Mouse (Mus musculus): ENCODE measurements at regions not wholly inside any gene's neighbourhood (a gene's known extent, or its start where the extent isn't known, plus 50 kb on each side); places are given as distances from the start of the nearest gene placed in this dataset.

GRCm38 (mm10) chr3:143912433-143912832 is 292.6 kb downstream of the Lmo4 start:
- no peaks in the 10 kb centered on the region for H3K9me3 ChIP-seq (replicated peaks)
- no peak overlapping the region for H3K9ac ChIP-seq
- WGBS, result 84% methylated on average over 6 of the region's 6 CpGs
- H3K4me1 ChIP-seq, result peaks cover 28% of the 10 kb centered on the region
- H3K36me3 ChIP-seq (ENCODE audit: poor library complexity, severe bottlenecking), result no peaks in the 10 kb centered on the region
- H3K27ac ChIP-seq, result no peak overlapping the region
- no peak for ATAC-seq
- H3K4me3 ChIP-seq, result no peak overlapping the region
- no peak overlapping the region for H3K4me2 ChIP-seq
- peaks cover 57% of the 10 kb centered on the region for H3K27me3 ChIP-seq

GRCm38 (mm10) chr3:143909341-143909740 is 295.7 kb downstream of the Lmo4 start:
- Histone ChIP-seq H3K9ac (no peak overlapping the region), H3K9me3 (replicated peaks) (no peaks in the 10 kb centered on the region), H3K27ac (no peak overlapping the region), H3K27me3 (peaks cover 45% of the 10 kb centered on the region), H3K36me3 (ENCODE audit: poor library complexity, severe bottlenecking) (no peaks in the 10 kb centered on the region), H3K4me1 (peaks cover 17% of the 10 kb centered on the region), H3K4me2 (no peak overlapping the region), H3K4me3 (no peak overlapping the region)
- 47% methylated on average over 6 of the region's 6 CpGs for whole genome bisulfite sequencing
- ATAC-seq, result no peak

GRCm38 (mm10) chr3:143903421-143903820 is 301.6 kb downstream of the Lmo4 start:
- Histone ChIP-seq H3K9ac (no peak overlapping the region), H3K27me3 (peaks cover 4% of the 10 kb centered on the region), H3K36me3 (ENCODE audit: poor library complexity, severe bottlenecking) (no peaks in the 10 kb centered on the region), H3K4me2 (no peak overlapping the region), H3K4me1 (no peaks in the 10 kb centered on the region), H3K9me3 (replicated peaks) (no peaks in the 10 kb centered on the region), H3K4me3 (no peak overlapping the region), H3K27ac (no peak overlapping the region)
- ATAC-seq, result no peak
- WGBS, result 92% methylated on average over 2 of the region's 2 CpGs

- no peak overlapping the region for H3K9ac ChIP-seq
- no peak overlapping the region for H3K4me2 ChIP-seq
- no peaks in the 10 kb centered on the region for H3K9me3 ChIP-seq (replicated peaks)
- 94% methylated on average over 2 of the region's 2 CpGs for WGBS
- H3K27me3 ChIP-seq, result no peaks in the 10 kb centered on the region
- H3K4me3 ChIP-seq, result no peak overlapping the region
- no peaks in the 10 kb centered on the region for H3K4me1 ChIP-seq
- ATAC-seq, result no peak
- no peak overlapping the region for H3K27ac ChIP-seq
- no peaks in the 10 kb centered on the region for H3K36me3 ChIP-seq (ENCODE audit: poor library complexity, severe bottlenecking)
Measured at GRCm38 (mm10) chr3:143880813-143881212, 324.2 kb downstream of the Lmo4 start.

GRCm38 (mm10) chr3:143873876-143874275 is 331.1 kb downstream of the Lmo4 start:
- H3K27me3 ChIP-seq, result no peaks in the 10 kb centered on the region
- no peak overlapping the region for H3K4me2 ChIP-seq
- WGBS, result 90% methylated on average over 3 of the region's 3 CpGs
- no peak overlapping the region for H3K27ac ChIP-seq
- no peaks in the 10 kb centered on the region for H3K4me1 ChIP-seq
- H3K36me3 ChIP-seq (ENCODE audit: poor library complexity, severe bottlenecking), result no peaks in the 10 kb centered on the region
- ATAC-seq, result no peak
- no peak overlapping the region for H3K4me3 ChIP-seq
- no peak overlapping the region for H3K9ac ChIP-seq
- H3K9me3 ChIP-seq (replicated peaks), result no peaks in the 10 kb centered on the region

GRCm38 (mm10) chr3:143866521-143866920 is 338.5 kb downstream of the Lmo4 start:
- no peak for ATAC-seq
- no peak overlapping the region for H3K4me3 ChIP-seq
- H3K4me1 ChIP-seq, result peaks cover 9% of the 10 kb centered on the region; the same call in 1 of the 2 replicates
- H3K9ac ChIP-seq, result no peak overlapping the region
- no peak overlapping the region for H3K27ac ChIP-seq
- H3K36me3 ChIP-seq (ENCODE audit: poor library complexity, severe bottlenecking), result no peaks in the 10 kb centered on the region
- H3K9me3 ChIP-seq (replicated peaks), result no peaks in the 10 kb centered on the region
- 53% methylated on average over 4 of the region's 4 CpGs for whole genome bisulfite sequencing
- no peak overlapping the region for H3K4me2 ChIP-seq
- no peaks in the 10 kb centered on the region for H3K27me3 ChIP-seq

- Histone ChIP-seq H3K27ac (no peak overlapping the region), H3K4me1 (peaks cover 9% of the 10 kb centered on the region; the same call in 1 of the 2 replicates), H3K36me3 (ENCODE audit: poor library complexity, severe bottlenecking) (no peaks in the 10 kb centered on the region), H3K9me3 (replicated peaks) (no peaks in the 10 kb centered on the region), H3K4me2 (no peak overlapping the region), H3K4me3 (no peak overlapping the region), H3K27me3 (no peaks in the 10 kb centered on the region), H3K9ac (no peak overlapping the region)
- WGBS, result 78% methylated on average over 7 of the region's 7 CpGs
- ATAC-seq, result 0 out of 2 replicates have a peak, but pooled peaks have one; percentile 37
Measured at GRCm38 (mm10) chr3:143865626-143866025, 339.4 kb downstream of the Lmo4 start.

- Histone ChIP-seq H3K27me3 (no peaks in the 10 kb centered on the region), H3K36me3 (ENCODE audit: poor library complexity, severe bottlenecking) (no peaks in the 10 kb centered on the region), H3K4me3 (no peak overlapping the region), H3K27ac (no peak overlapping the region), H3K4me2 (no peak overlapping the region), H3K9me3 (replicated peaks) (no peaks in the 10 kb centered on the region), H3K9ac (no peak overlapping the region), H3K4me1 (peaks cover 9% of the 10 kb centered on the region; the same call in 1 of the 2 replicates)
- 47% methylated on average over 10 of the region's 10 CpGs for WGBS
- peak; percentile 54; the same call in 1 of the 2 replicates for ATAC-seq
Measured at GRCm38 (mm10) chr3:143864490-143864889, 340.5 kb downstream of the Lmo4 start.

GRCm38 (mm10) chr3:143862531-143862930 is 342.5 kb downstream of the Lmo4 start:
- no peaks in the 10 kb centered on the region for H3K9me3 ChIP-seq (replicated peaks)
- no peak overlapping the region for H3K4me3 ChIP-seq
- no peak overlapping the region for H3K9ac ChIP-seq
- H3K27ac ChIP-seq, result no peak overlapping the region
- H3K4me1 ChIP-seq, result peaks cover 9% of the 10 kb centered on the region; the same call in 1 of the 2 replicates
- H3K4me2 ChIP-seq, result no peak overlapping the region
- ATAC-seq, result no peak
- no peaks in the 10 kb centered on the region for H3K27me3 ChIP-seq
- WGBS, result 91% methylated on average over 11 of the region's 11 CpGs
- H3K36me3 ChIP-seq (ENCODE audit: poor library complexity, severe bottlenecking), result no peaks in the 10 kb centered on the region

- Histone ChIP-seq H3K4me3 (no peak overlapping the region), H3K4me1 (peaks cover 9% of the 10 kb centered on the region; the same call in 1 of the 2 replicates), H3K9me3 (replicated peaks) (no peaks in the 10 kb centered on the region), H3K9ac (no peak overlapping the region), H3K27me3 (no peaks in the 10 kb centered on the region), H3K36me3 (ENCODE audit: poor library complexity, severe bottlenecking) (no peaks in the 10 kb centered on the region), H3K27ac (no peak overlapping the region), H3K4me2 (no peak overlapping the region)
- WGBS, result 84% methylated on average over 4 of the region's 4 CpGs
- ATAC-seq, result no peak
Measured at GRCm38 (mm10) chr3:143861866-143862265, 343.2 kb downstream of the Lmo4 start.

- no peak overlapping the region for H3K4me2 ChIP-seq
- H3K27ac ChIP-seq, result no peak overlapping the region
- no peaks in the 10 kb centered on the region for H3K27me3 ChIP-seq
- no peaks in the 10 kb centered on the region for H3K4me1 ChIP-seq
- ATAC-seq, result no peak
- H3K9me3 ChIP-seq (replicated peaks), result no peaks in the 10 kb centered on the region
- H3K36me3 ChIP-seq (ENCODE audit: poor library complexity, severe bottlenecking), result no peaks in the 10 kb centered on the region
- WGBS, result 90% methylated on average over 7 of the region's 7 CpGs
- H3K4me3 ChIP-seq, result no peak overlapping the region
- no peak overlapping the region for H3K9ac ChIP-seq
Measured at GRCm38 (mm10) chr3:143835611-143836240, 369.3 kb downstream of the Lmo4 start.

GRCm38 (mm10) chr3:143834725-143835124 is 370.3 kb downstream of the Lmo4 start:
- 80% methylated on average over 2 of the region's 2 CpGs for WGBS
- ATAC-seq, result no peak
- Histone ChIP-seq H3K36me3 (ENCODE audit: poor library complexity, severe bottlenecking) (no peaks in the 10 kb centered on the region), H3K9me3 (replicated peaks) (no peaks in the 10 kb centered on the region), H3K9ac (no peak overlapping the region), H3K4me2 (no peak overlapping the region), H3K27me3 (no peaks in the 10 kb centered on the region), H3K27ac (no peak overlapping the region), H3K4me1 (no peaks in the 10 kb centered on the region), H3K4me3 (no peak overlapping the region)

- 61% methylated on average over 1 of the region's 1 CpGs for WGBS
- Histone ChIP-seq H3K9ac (no peak overlapping the region), H3K4me2 (no peak overlapping the region), H3K4me3 (no peak overlapping the region), H3K9me3 (replicated peaks) (no peaks in the 10 kb centered on the region), H3K36me3 (ENCODE audit: poor library complexity, severe bottlenecking) (no peaks in the 10 kb centered on the region), H3K4me1 (no peaks in the 10 kb centered on the region), H3K27me3 (no peaks in the 10 kb centered on the region), H3K27ac (no peak overlapping the region)
- no peak for ATAC-seq
Measured at GRCm38 (mm10) chr3:143823395-143823777, 381.6 kb downstream of the Lmo4 start.

All from forebrain, embryonic 13.5 days (tissue).